16 mouse cellular contexts compared by ENCODE assay signal in genomic region chr17:51899376-51899775, GRCm38 (mm10).
"Had no signal": no experiment of that assay in that cellular context is flagged by ENCODE, and none has a peak within 500 bp of the region (broad histone marks: within the 10 kb centered on the region; RNA-seq: fewer than 3 reads in every experiment).

No protein-coding gene starts in this region.

- H3K27me3 ChIP-seq: limb, embryonic 12.5 days; liver, embryonic 13.5 days; lung, embryonic 15.5 days; megakaryocyte, embryonic 14.5 days; midbrain, embryonic 12.5 days; stomach, embryonic 15.5 days had no signal

- DNase-seq: kidney, adult 8-10 months; kidney, postnatal 36 days; liver; liver, embryonic 13.5 days; liver, postnatal 0 days; lung, postnatal 14 days; right cerebral cortex, postnatal 14 days had no signal

- H3K36me3 ChIP-seq: limb, embryonic 12.5 days; liver, embryonic 13.5 days; lung, embryonic 15.5 days; midbrain, embryonic 12.5 days; stomach, embryonic 15.5 days had no signal

- ATAC-seq: intestine, embryonic 16.5 days; liver, postnatal 0 days; midbrain, embryonic 16.5 days had no signal

- H3K4me1 ChIP-seq: limb, embryonic 12.5 days; liver, embryonic 13.5 days; lung, embryonic 15.5 days; megakaryocyte, embryonic 14.5 days; midbrain, embryonic 12.5 days; stomach, embryonic 15.5 days had no signal

- H3K4me3 ChIP-seq: layer of hippocampus, adult 2 months; limb, embryonic 12.5 days; liver, embryonic 13.5 days; lung, embryonic 15.5 days; megakaryocyte, embryonic 14.5 days; midbrain, embryonic 12.5 days; stomach, embryonic 15.5 days had no signal

- H3K27ac ChIP-seq: layer of hippocampus, adult 2 months; limb, embryonic 12.5 days; liver, embryonic 13.5 days; lung, embryonic 15.5 days; macrophage; midbrain, embryonic 12.5 days; stomach, embryonic 15.5 days had no signal
